Mouse (Mus musculus) kidney, adult 11 months (tissue): ENCODE data around the gene Creb3l1.
A peak's percentile ranks its signal among the peaks of the same experiment; 100 is the strongest.

ENCODE experiments used
- DNase-seq: peaks from one replicate; pipeline ENCODE4 v3.0.0; 2022

Gene Creb3l1

GRCm38 (mm10) chr2:92029387-92030133 lies 5.3 kb upstream of the Creb3l1 start:
- DNase-seq = no peak

- no peak for DNase-seq
These were observed 3.7 kb upstream of the Creb3l1 start for GRCm38 (mm10) chr2:92027811-92028590.

DNA sequence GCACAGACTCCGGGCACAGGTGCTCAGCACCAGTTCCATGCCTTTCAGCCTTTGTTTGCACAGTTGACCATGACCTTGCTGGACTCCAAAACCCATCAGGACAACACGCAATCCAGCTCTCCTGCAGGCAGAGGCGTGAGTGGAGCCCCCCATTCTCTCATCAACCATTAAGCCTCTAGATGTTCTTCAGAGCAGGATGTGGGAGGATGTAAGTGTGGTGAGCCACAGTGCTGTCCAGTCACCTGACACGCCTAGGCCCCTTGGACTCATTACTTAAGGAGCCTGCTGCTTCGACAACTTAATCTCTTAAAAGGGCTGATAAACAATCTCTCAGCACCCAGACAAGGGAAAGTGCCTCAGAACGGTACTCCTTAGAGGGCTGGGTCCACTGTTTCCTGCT lies 1.7 kb upstream of the Creb3l1 start:
- no peak for DNase-seq

DNA sequence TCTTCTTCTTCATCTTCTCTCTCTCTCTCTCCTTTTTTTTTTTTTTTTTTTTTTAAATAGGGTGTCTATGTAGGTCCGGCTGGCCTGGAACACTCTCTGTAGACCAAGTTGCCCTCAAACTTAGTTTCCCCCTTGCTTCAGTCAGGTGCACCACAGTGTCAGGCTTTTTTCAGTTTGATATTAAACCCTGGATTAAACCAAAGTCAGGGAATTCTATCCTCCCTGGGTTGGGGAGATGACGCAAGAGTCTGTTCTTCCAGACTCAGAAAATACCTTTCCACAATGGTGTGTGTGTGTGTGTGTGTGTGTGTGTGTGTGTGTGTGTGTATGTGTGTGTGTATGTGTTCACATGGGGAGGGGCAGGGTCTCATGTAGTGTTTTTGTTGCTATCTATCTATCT lies 900 bp upstream of the Creb3l1 start:
- no peak for DNase-seq

- no peak for DNase-seq
These were observed 684 bp downstream of the Creb3l1 start for GRCm38 (mm10) chr2:92023362-92024273.

- DNase-seq = no peak
These were observed 3.5 kb downstream of the Creb3l1 start for GRCm38 (mm10) chr2:92020676-92021265.

DNA sequence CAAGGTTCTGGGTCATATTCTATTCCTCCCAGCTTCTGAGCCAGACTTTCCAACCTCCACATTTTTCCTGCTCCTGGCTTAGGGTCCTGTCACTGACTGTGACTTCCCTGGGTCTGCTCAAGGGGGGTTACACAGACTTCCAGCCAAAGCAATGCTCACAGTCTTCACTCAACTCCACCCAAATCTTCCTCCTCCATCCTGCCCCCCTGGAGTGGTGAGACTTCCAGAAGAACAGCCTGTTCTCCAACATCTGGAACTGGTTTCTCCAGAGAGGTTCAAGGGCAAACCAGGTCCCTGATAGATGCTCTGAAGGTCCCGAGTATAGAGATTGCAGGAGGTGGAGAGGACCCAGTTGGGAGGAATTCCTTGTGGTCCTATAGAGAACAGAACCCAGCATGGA lies 6.9 kb downstream of the Creb3l1 start:
- DNase-seq = no peak

GRCm38 (mm10) chr2:92016981-92017380 lies 7.3 kb downstream of the Creb3l1 start:
- peak; percentile 66 for DNase-seq

- DNase-seq = no peak
These were observed 9.4 kb downstream of the Creb3l1 start for GRCm38 (mm10) chr2:92014891-92015290.

GRCm38 (mm10) chr2:92014248-92014647 lies 10.1 kb downstream of the Creb3l1 start:
- DNase-seq = no peak

DNA sequence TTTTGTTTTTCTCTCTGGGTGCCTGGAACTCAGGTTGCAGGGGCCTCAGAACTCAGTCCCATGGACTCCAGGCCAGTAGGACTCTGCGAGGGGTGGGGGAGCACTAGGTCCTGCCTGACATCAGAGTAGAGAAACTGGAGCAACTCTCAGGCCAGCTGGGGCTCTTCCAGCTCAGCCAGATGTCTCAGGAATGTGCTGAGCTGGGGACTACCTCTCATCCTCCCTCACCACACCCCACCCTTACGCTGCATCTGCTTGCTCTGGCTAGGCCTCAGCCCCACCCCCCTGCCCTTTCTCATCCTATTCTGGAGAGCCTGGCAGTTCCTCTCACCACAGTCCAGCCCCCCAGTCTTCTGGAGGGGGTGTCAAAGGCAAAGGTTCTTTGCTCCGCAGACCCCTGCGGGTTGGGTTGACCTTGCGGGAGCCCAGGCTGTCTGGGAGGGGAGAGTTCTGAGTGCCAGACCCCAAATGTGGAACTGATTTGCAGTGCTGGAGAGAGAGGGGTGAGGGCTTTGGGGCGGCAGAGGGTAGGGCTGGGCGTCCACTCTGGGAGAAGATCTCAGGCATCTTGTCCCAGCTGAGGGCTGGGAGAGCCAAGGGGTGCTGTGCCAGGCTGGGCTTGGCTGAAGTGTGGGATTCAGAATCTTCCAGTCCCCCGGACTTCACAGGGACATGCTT lies 11.4 kb downstream of the Creb3l1 start:
- DNase-seq = peak; percentile 83

DNA sequence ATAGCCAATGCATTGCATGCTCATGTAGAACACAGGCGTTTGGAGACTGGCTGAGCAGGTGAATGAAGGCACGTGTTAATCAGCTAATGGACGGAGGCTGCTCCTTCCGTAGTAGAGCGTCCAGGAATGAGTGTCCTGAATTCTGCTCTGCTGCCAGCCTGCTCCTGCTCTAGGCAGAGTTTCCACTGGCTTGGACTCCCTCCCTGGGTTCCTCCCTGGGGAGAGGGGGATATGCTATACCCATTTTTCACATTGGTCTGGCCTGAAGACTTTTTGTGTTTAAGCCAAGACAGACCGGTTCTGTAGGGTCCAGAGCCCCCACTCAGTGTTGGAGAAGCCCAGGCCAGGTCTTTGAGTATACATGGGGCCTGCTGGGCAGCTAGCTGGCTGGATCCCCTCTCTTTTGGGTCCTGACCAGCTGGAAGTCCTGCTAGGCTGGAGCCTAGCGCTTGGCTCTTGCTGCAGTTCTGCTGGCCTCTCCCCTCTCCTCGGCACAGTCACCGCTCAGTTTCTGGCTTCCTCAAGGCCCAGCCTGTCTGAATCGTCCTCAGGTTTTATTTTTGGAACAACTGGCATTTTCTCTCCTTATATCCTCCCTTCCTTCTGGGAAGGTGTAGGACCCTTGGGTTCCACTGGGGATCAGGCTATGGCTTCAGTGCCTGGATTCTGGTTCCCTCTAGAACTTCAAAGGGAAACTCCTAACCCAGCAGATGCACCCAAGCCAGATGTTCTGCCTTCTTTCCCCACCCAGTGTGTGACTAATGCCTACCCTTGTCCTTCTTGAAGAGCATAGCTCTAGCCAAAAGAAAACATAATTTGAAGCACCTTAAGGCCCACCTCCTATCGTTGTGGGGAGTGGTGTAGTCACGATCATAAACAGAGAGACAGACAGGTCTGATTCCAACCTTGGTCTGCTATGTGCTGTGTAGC lies 12.6 kb downstream of the Creb3l1 start:
- DNase-seq = no peak

DNA sequence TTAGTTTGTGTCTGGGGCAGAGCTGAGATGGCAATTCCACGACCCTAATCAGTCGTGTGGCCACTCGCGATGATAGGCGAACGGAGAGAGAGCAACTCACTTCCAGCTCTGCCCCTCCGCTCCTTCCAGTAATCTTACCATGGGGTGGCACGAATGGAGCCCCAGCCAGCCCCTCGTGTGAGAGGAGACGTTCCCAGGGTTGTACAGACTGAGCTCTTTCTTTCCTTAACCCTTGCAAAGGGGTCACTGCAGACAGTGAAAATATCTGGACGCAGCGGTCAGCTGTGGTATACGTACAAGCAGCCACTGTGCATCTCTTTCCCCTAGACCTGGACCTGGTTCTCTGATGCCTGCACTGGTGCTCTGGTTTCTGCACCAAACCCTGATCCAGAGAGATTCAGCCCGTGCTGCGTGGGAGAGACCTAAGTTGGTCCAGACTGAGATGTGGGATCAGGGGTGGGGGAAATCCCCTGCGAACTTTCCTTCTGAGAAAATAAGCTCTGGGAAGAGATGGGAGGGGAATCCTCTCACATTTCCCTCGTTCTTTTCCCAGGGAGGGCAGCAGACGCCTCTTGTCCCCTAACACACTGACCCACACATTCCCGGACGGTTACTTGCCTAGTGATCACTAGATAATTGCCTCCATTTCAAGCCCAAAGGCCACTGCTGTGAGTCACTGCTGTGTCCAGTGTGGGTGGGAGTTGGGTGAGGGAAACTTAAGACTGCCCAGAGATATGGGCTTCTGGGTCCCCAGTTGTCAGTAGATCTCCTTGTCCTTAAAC lies 15.5 kb downstream of the Creb3l1 start:
- no peak for DNase-seq

DNA sequence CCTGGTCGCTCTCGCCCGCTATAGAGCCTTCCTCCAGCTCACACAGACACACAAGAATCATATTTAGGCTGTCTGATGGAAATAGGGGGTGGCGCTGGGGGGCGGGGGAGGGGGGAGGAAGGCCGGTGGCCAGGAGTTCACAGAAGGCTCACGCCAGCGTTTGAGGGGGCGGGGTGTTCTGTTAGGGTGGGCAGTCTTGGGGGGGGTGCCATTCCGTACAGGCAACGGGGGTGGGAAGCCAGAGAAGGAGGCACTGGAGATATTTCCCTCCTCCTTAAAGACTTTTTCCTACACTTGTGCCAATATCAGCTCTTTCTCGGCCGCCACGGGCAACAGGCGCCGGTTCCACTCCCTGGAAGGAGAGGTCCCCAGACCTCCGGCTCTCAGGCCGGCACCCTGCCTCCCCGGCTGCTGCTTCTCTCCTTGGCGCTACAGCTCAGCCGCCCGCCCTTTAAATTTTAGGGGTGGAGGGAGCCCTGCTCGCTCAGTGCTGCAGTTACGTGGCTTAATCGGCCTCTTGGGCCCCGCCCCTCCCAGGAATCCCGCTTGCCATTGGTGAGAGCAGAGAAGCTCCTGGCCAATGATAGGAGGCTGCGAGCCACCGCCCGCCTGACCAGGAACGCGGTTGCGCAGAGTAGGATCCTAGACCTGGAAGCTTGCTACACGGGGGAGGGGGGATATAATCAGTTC lies 16.2 kb downstream of the Creb3l1 start:
- peak; percentile 98 for DNase-seq

DNA sequence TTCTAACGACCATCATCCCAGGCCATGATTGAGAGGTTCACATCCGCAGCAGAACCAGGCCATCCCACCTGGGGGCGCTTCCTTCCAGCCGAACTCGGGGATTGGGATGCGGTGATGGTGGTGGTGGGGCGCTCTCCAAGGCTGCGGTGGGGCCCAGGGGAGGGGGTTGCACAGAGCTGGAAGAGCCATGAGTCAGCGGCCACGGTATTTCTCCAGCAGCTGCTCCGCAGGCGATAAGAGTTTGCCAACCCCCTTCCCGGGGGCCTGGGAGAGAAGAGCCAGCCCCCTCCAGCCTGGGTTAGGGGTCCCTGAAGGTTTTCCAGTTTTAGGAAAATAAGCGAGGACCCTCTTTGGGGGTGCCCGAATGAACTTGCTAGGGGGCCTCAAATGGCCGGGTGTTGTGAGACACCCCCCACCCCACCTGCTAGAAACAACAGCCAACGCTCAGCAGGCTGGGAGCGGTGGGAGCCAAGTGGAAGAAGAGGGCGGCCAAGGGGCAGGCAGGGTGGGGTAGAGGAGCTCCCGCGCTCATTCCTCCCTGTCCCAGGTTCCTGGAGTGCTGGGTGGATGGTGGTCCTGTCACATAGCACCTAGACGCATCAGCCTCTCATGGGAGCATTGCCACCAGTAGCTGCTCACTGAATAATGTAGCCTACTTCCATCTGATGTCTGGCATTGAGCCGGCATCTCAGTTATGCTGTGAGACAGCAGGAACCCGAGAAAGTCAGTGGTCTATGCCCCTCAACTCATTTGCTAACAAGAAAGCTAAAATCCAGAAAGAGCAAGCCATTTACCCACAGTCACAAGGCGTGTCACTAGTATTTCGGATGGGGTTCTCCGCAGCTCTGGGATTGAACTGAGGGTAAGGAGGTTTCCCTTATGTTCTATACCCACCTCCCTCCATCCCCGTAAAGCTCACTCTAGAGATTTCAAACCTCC lies 17.1 kb downstream of the Creb3l1 start:
- no peak for DNase-seq

DNA sequence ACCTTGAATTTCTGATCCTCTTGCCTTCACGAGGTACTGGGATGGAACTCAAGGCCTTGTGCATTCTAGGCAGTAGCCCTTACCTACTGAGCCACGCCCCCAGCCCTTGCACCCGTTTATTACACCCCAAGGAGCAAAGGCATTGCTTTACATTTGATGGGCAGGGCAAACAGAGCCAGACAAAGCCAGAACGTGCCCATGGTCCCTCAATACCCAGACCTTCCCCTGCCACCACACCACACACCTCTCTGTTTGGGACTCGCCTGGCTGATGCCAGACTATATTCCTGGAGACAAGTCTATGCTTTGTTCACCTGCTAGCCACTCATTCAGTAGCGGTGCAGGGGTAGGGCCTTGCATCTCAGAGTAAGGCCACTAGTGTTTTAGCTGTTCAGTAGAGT lies 17.8 kb downstream of the Creb3l1 start:
- no peak for DNase-seq

DNA sequence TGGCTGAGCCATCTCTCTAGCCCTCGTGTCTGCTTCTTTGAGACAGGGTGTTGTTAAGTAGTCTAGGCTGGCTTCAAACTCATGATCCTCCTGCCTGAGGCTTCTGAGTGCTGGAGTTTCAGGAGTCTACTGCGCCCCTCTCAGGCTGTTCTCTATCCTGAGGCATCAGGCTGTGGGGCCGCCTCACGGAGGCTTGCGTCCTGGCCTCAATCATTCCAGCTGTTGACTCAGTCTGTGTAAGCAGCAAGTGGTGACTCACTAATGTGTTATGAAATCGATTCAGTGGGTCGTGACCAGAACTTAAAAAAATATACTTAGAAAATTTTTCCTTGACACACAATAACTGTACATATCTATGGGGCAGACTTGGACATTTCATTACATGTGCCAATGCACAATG lies 19.7 kb downstream of the Creb3l1 start:
- DNase-seq = no peak

- no peak for DNase-seq
These were observed 26.2 kb downstream of the Creb3l1 start for GRCm38 (mm10) chr2:91997905-91998608.
